Mouse (Mus musculus): Measurements from ENCODE around the gene Tipin.
A peak's percentile ranks its signal among the peaks of the same experiment; 100 is the strongest.
"Not testable (repeated sequence)": the region's sequence is repeated elsewhere in the genome, so short reads cannot be mapped to it uniquely, and the experiment has no call there.

Tipin gene

DNA sequence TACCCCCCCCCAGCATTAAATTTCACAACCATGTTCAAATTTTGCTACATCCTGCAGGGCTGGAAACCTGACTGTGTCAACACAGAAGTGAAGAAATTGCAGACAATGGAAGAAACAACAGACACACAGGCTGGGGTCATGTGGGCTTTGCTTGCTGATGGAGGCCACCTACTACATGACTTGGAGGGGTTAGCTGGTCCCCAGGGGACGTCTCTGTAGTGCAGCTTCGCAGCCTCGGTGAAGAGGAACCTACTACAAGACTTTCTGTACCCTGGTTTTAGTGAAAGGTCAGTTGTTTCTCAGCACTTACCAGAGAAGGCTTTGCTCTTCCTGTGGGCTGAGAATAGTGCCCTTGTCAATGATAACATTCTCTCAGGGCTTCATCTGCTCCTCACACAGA is 10.1 kb upstream of the Tipin start:
- no peak for DNase-seq (ENCODE audit: extremely low spot score, low spot score)

DNA sequence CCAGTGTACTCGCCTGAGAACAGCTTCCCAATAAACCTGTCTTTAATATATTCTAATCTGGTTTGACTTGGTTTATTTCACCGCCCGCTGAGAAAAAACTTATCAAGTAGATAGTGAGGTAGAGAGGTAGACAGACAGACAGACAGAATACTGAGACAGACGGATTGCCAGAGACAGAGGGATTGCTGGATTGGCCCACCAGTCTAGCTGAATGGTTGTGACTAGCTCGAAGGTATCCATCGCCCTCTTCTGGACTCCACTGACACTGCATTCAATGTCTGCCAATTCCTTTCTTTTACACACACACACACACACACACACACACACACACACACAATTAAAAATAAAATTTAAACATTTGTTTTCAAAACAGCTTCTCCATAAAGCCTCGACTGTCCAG is 8.8 kb upstream of the Tipin start:
- DNase-seq (ENCODE audit: extremely low spot score, low spot score), result peak; percentile 47

DNA sequence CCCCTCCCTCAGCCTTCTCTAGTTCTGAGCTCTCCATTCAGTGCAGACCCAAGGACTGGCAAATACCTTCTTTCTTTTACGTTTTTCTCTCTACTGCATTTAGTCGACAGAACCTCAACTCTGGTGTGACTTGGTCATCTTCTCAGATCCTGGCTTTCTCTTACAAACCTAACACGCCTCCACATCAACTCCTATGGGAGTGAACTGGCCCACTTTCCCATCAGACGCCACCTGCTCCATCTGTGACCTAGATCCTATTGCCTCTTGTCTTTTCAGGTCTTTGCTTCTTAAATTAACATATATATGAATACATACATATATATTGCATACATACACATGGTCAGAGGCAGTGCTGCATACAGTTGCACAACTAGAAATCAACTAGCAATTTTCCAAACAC is 7.6 kb upstream of the Tipin start:
- no peak for DNase-seq (ENCODE audit: extremely low spot score, low spot score)

DNA sequence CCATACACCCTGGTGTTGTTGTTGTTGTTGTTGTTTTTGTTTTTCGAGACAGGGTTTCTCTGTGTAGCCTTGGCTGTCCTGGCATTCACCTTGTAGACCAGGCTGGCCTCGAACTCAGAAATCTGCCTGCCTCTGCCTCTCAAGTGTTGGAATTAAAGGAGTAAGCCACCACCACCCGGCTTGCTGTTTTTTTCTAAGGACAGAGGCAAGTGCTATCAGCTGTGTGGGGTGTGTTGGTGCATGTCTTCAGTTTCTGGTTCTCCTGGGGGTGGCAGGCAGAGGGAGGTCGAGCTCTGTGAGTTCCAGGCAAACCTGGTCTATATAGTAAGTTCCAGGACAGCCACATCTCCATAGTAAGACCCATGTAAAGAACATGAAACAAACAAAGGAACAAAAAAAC is 7.1 kb upstream of the Tipin start:
- DNase-seq (ENCODE audit: extremely low spot score, low spot score), result no peak

DNA sequence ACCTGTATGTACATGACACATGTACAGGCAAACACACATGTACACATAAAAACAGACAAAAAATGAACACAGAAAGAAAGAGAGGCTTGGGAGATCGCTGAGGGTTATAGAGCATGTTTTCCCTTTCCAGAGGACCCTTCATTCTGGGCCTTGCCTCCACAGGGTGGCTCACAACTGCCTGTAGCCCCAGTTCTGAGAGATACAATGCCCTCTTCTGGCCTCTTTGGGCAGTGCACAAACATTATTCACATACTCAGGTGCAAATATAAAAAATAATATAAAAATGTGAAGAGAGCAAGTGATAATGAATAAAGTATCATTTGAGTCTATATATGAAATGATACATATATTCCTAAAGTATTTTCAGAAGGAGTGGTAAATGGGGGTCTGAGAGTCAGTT is 6.5 kb upstream of the Tipin start:
- no peak for DNase-seq (ENCODE audit: extremely low spot score, low spot score)

DNA sequence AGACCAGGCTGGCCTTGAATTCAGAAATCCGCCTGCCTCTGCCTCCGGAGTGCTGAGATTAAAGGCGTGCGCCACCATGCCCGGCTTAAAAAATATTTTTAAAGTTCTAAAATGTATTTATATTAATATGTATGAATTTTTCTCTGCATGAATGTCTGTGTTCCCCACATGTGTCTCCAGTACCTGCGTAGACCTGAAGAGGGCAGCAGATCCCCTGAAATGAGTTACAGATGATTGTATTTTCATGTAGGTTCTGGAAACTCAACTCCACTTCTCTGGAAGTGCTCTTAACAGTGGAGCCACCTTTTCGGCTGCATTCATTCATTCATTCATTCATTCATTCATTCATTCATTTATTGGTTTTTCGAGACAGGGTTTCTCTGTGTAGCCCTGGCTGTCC is 3.7 kb upstream of the Tipin start:
- DNase-seq (ENCODE audit: extremely low spot score, low spot score), result peak; percentile 68

DNA sequence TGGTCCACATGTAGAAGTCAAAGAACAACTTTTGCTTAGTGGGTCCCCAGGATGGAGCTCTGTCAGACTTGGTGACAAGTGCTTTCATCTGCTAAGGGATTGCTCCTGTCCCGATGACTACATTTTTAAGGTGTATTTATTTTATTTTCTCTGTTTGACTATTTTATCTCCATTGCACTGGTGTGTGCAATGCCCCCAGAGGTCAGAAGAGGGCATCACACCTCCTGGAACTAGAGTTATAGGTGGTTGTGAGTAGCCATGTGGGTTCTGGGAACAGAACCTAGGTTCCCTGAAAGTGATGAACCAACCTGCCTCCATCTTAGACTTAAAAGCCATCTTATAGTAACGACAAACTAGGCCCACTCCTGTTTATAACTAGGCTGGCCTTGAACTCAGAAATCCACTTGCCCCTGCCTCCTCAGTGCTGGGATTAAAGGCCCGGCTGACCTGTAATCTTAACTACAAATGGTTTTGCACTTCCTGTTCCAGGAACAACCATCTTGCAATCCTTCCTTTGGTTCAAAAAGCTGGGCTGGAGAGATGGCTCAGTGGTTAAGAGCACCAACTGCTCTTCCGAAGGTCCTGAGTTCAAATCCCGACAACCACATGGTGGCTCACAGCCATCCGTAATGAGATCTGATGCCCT is 2.6 kb upstream of the Tipin start:
- DNase-seq (ENCODE audit: extremely low spot score, low spot score), result no peak

DNA sequence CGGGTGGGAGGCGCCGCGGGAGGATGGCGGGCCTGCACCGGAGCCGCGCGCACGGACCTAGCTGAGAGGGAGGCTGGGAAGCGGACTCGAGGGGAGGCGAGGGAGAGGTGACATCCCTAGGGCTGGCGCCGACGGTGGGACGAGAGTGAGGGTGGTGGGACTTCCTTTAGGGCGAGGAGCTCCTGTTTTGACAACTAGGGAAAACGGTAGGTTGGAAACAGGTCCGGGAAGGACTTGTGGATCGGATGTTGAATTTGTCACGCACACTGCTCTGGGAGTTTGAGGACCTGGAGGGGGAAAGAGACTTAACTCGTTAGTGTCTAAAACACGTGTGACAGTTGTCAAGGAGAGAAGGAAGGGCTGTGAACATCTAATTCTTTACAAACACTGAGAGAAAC is 399 bp downstream of the Tipin start:
- DNase-seq (ENCODE audit: extremely low spot score, low spot score), result no peak

DNA sequence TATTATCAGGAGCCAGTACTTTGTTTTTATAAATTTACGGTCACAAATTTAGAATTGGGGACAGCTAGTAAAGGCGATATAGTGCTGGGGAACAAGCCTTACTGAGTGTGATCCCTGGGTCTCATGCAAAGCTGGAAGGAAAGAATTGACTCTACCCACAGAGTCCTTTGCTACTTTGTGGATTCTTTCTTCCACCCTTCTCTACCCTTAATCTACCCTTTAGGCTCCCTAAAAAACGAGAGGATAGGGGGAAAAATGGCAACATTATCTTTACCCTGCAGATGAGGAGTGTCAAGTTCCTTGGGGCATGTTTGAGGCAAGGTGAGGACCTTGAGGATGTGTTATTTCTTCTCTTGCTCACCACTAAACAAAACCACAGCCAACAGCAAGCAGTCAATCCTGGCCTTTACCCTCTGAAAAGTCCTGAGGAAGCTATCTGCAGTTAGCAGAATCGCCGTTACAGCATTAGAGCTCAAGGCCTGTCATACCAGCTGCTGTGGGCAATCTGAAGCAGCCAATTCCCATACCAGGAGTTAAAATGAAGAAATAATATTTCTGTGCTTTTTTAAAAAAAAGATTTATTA is 1.1 kb downstream of the Tipin start:
- DNase-seq (ENCODE audit: extremely low spot score, low spot score), result no peak

DNA sequence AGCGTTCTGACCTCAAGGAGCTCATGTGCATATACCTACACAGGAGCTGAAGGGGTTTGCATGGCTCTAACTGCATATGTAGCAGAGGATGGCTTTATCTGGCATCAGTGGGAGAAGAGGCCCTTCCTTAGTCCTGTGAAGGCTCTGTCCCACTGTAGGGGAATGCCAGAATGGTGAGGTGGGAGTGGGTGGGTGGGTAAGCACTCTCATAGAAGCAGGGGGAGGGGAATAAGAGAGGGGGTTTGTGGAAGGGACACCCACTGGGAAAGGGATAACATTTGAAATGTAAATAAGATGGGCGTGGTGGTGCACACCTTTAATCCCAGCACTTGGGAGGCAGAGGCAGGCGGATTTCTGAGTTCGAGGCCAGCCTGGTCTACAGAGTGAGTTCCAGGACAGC is 21.7 kb downstream of the Tipin start:
- DNase-seq (ENCODE audit: extremely low spot score, low spot score), result not testable (repeated sequence)

DNA sequence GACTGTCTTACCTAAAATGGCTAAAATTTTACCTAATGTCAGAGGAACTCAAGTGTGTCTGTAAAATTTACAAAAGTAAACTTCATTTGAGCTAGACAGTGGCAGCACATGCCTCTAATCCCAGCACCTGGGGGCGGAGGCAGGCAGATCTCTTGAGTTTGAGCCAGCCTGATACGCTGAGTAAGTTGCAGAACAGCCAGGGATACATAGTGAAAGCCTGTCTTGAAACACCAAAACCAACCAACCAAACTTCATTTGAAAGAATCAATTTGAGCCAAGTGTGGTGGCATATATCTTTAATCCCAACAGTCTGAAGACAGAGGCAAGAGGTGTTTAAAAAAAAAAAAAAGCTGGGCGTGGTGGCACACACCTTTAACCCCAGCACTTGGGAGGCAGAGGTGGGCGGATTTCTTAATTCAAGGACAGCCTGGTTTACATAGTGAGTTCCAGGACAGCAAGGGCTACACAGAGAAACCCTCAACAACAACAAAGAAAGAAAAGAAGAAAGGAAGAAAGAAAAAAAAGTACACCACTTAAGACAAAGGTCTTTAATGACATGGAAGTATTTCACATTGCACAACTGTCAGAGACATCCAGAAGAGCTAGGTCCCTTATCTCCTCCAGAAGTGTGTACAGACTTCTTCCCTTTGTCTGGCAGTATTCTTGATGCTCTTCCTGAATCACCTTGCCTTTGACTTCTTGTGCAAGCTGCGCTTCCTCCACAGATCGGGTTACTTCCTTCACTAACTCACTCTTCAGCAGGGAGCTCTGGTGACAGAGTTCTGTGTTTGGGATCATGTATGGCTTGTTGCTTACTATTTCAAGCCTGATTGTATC is 25.3 kb downstream of the Tipin start:
- no peak for DNase-seq (ENCODE audit: extremely low spot score, low spot score)

DNA sequence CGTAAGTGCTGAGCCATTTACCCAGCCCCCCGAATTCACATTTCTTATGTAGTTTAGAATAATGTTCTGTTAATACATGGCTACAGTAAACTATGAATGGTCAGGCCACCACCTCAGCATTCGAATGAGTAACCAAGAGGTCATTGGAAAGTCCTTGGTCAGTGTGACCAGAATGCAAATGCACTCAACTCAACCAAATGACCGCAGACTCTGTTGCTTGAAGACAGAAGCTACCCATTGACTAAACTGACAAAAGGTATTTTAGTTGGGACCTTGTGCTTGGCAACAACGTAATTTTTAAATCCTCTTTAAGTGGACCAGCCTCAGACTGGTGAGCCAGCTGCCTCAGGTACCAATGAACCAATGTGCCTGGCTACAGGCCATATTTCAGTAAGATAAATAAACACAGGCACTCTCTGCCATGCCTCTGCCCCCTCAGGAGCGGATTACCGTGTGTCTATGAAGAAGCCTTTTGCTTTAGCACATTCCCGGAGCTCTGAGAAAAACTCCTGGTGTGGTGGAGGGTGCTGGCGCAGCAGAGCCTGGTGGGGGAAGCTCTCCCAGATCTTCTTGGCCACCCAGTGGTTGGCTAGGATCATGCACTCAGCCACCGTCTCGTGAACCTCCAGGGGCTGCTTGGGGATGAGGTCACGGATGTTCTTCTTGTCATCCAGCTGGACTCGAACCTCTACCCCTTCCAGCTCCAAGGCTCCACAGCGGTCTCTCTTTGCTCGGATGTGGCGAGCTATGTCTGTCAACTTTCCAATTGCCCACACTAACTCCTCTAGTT is 29.8 kb downstream of the Tipin start:
- no peak for DNase-seq (ENCODE audit: extremely low spot score, low spot score)

DNA sequence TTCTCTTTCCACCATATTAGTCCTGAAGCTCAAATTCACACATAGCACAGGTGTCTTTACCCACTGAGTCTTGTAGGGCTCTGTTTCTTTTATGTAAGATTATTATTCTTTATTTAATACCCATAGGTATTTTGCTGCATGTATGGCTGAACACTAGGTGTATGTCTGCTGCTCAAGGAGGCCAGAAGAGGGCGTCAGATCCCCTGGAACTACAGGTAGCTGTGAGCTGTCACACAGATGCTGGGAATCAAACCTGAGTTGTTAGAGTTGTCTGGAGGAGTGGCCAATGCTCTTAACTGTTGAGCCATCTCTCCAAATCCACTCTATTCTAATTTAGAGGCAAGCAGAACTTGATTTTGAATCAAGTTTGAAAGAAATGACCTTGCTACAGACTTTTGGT is 30.7 kb downstream of the Tipin start:
- DNase-seq (ENCODE audit: extremely low spot score, low spot score), result no peak

DNA sequence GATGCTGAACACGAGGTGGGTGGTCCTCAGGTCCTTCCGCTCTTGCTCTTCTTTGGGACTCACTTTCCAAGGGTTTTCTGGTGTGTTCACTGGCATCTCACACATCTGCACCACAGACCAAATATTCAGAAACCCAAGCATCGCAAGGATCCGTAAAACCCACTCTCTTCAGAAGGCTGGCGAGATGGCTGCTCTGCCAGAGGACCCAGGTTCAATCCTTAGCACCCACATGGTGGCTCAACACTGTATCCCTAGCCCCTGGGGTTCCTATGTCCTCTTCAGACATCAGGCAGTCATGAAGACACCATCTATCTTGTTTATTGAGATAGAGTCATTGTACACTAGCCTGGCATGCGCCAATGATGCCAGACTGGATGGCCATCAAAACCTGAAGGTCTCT is 33.3 kb downstream of the Tipin start:
- DNase-seq (ENCODE audit: extremely low spot score, low spot score), result no peak

DNA sequence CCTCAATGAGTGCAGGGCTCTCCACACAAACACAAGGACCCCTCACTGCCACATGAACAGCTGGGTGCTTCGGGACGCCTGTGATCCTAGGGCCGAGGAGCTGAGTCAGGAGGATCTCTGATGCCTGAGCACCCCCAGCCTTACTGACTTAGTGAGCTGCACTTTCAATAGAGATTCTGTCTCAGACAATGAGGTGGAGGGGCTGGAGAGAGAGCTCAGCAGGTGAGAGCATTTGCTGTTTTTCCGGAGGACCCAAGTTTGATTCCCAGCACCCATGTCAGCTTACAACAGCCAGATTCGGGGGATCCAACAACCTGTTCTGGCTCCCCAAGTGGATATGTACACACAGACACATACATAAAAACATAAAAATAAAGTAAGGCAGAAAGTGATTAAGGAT is 35.6 kb downstream of the Tipin start:
- DNase-seq (ENCODE audit: extremely low spot score, low spot score), result no peak

DNA sequence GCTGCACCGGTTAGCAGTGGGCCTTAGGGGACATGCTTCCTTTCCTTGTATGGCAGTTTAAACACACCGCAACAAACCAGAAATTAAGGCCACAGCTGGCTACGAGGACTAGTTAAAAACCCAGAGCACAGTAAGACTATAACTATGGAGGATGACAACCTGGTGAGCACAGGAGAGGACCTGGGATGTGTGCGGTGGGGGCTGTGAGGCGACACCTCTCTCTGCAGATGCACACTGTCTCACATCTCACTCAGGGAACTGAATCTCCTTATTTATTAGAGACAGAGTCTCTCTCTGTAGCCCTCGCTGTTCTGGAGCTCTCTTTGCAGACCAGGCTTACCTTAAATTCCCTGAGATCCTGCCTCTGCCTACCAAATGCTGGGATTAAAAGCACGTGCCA is 42.6 kb downstream of the Tipin start:
- DNase-seq (ENCODE audit: extremely low spot score, low spot score), result no peak

DNA sequence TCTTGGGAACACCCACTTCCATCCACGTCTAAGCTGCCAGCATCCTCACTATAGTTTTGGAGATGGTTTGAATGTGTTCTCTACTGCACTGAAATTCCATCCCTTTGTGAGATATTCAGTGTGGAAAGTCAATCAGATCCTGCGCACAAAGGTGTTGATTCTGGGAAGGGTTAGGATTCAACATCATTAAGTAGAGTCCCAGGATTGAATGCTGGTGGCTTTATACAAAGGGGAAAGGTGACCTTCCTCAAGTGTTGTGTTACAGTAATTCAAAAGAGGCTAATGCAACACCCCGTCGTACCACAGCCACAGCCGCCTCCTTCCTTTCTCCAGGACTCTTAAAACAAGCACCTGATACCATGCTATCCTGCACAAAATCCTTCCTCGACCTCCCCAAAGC is 54.4 kb downstream of the Tipin start:
- DNase-seq (ENCODE audit: extremely low spot score, low spot score), result no peak

DNA sequence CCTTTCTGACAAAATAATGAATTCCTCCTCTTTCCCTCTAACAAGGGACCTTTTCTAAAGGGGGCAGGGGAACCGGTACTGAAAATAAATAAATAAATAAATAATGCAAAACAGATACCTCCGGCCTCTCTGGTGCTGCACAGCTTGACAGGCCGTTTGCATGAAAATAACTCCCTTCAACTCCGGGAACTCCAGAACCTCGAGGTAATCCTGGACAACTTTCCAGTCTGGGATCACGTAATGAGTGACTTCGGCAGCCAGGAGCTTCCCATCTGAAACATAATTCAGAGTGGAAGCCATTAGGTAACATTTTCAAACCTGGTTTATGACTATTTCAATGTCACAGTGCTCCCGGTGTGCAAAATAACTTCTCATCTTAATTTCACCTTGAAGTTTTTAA is 58.0 kb downstream of the Tipin start:
- DNase-seq (ENCODE audit: extremely low spot score, low spot score), result no peak

DNA sequence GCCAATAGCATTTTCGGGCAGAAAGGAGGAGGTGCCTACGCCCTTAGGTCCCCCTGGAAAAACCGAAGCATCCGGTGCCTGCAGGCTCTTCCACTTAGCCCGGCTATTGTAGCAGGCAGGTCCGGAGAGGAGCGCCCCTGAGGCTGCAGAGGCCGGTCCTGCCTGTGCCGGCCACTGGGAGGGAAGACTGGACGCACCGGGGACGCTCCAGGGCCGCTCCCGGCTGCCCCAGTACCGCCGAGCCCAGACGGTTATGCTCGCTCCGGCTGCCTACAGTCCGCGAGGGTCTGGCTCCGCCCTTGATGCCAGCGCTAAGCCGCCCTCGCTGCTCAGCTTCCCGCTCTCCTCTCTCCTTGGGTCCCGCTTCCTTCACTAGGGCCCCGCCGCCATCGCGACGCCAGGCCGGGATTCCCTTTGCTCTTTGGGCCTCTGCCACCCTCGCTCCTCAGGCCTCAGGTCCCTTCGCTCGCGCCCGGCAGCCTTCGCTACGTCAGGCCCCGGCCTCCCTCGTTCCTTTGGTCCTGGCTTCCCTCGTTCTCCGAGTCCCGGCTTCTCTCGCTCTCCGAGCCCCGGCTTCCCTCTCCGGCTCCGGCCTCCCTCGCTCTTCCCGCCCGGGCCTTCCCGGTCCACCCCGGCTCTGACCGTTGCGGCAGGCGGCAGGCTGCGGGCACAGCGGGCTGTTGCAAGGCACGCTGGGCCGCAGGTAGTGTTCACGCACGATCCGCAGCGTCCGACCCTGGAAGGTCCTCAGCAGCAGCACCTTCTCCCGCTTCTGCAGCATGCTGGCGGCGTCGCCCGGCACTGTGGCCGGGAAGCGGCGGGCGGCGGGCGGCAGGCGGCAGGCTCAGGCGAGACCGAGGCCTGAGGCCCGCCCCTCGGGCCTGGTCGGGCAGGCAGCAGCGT is 59.2 kb downstream of the Tipin start:
- DNase-seq (ENCODE audit: extremely low spot score, low spot score), result peak; percentile 90

DNA sequence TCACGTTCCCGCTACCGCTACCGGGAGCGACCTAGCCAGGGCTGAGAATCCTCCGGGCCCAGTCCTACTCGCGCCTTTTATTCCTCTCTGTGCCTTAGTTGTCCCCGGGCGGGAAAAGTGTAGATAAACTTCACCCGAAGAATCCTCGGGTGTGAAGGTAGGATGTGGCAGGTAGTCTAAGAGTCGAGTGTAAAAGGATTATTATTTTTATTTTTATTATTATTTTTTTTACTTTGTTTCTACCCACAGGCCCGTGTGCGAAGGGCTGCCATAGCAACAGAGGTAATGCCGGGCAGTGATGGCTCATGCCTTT is 59.8 kb downstream of the Tipin start, which contains the start of gene Dis3l:
Gene Dis3l (minus strand): TSS at position 35 of the 313 bp plus-strand sequence.
- no peak for DNase-seq (ENCODE audit: extremely low spot score, low spot score)

DNA sequence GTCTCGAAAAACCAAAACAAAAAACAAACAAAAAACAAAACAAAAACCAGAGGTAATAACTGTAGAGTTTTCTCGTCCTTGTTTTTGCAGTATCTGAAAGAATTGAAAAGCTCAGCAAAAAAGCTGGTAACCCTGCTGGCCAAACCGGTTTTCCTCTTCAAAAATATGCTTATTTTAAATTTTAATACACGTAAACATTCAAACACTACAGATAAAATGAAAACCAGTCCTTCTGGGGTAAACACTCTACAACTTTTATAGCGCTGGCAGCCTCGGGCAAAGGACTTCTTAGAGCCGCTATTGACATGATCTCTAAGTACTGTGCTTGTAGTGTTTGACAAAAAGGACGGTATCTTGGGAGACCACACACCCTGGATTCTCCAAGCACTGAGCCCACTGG is 60.3 kb downstream of the Tipin start:
- no peak for DNase-seq (ENCODE audit: extremely low spot score, low spot score)
